Mouse (Mus musculus): Measurements from ENCODE around the gene Card10.

DNA sequence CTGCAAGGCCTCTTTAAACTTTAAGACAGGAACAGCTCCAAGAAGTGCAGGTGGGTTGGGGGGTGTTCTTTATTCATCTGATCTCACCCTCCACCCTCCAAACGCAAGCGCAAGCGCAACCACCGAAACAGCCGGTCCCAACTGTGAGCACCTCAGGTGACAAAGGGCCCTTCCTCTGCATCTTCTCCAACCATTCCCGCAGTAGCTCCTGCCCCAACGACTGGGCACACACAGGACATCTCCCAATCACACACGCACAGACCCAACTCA, 5.8 kb downstream of the Card10 start:
- TF ChIP-seq HCFC1 (IDR thresholded peaks at IDR 0.05; ENCODE audit: borderline replicate concordance, insufficient read depth, low read length), result no peak
- TF ChIP-seq MAFK (IDR thresholded peaks at IDR 0.05; ENCODE audit: insufficient read depth, low read depth, low read length), result no peak
